Comparison of ENCODE assay signal across 8 mouse cellular contexts in genomic region chr13:74025151-74026081, GRCm38 (mm10). TPM values are rescaled to one million over a fixed set of nuclear protein-coding genes. Genes with fewer than 3 reads are reported as not detected.
A peak's percentile ranks its signal among the peaks of the same experiment; 100 is the strongest.
DNase-seq lines count a peak whose midpoint lies in the region; ATAC-seq lines count a peak whose summit lies in the region.
"Had no signal": no experiment of that assay in that cellular context is flagged by ENCODE, and none has a peak within 500 bp of the region (broad histone marks: within the 10 kb centered on the region; RNA-seq: fewer than 3 reads in every experiment).

No protein-coding gene starts in this region.

- no peak overlapping the region for H3K4me2 ChIP-seq in neural tube, embryonic 14.5 days (ENCODE audit: low read depth, low read length)
- H3K4me2 ChIP-seq in neural tube, embryonic 15.5 days: no peak overlapping the region

- no peak overlapping the region for H3K4me3 ChIP-seq in neural tube, embryonic 14.5 days (ENCODE audit: low read depth, low read length)
- H3K4me3 ChIP-seq in neural tube, embryonic 15.5 days (replicated peaks): no peak overlapping the region
- H3K4me3 ChIP-seq in brown adipose tissue, adult 24 weeks (ENCODE audit: insufficient read depth, low read depth, low read length): no peak overlapping the region
- H3K4me3 ChIP-seq: myocyte had no signal

- H3K9me3 ChIP-seq in neural tube, embryonic 14.5 days (ENCODE audit: control insufficient read depth, low read length): no peaks in the 10 kb centered on the region
- no peaks in the 10 kb centered on the region for H3K9me3 ChIP-seq in neural tube, embryonic 15.5 days (replicated peaks)

- no peaks in the 10 kb centered on the region for H3K4me1 ChIP-seq in neural tube, embryonic 14.5 days (ENCODE audit: control insufficient read depth, insufficient read depth, low read length)
- H3K4me1 ChIP-seq in neural tube, embryonic 15.5 days: no peaks in the 10 kb centered on the region
- peaks cover 28% of the 10 kb centered on the region for H3K4me1 ChIP-seq in brown adipose tissue, adult 24 weeks (ENCODE audit: control insufficient read depth, insufficient read depth, insufficient read length, low read length)

- no peak overlapping the region for H3K27ac ChIP-seq in neural tube, embryonic 14.5 days (ENCODE audit: low read depth, low read length)
- no peak overlapping the region for H3K27ac ChIP-seq in neural tube, embryonic 15.5 days (replicated peaks)
- peak overlapping the region; percentile 84 for H3K27ac ChIP-seq in brown adipose tissue, adult 24 weeks (replicated peaks; ENCODE audit: low read depth, low read length)

- WGBS in neural tube, embryonic 14.5 days: 67% methylated on average over 4 of the region's 4 CpGs
- 66% methylated on average over 4 of the region's 4 CpGs for WGBS in neural tube, embryonic 15.5 days

- DNase-seq in heart, adult 8-10 months (ENCODE audit: low spot score): peak; percentile 59
- DNase-seq in kidney, postnatal 25 days: peak; percentile 35 to 67
- DNase-seq in left cerebral cortex, adult 8-10 months (ENCODE audit: low spot score in 2 of 2): no peak

- no peaks in the 10 kb centered on the region for H3K36me3 ChIP-seq in neural tube, embryonic 14.5 days (ENCODE audit: control insufficient read depth, insufficient read depth, low read length)
- H3K36me3 ChIP-seq in neural tube, embryonic 15.5 days: peaks cover 13% of the 10 kb centered on the region; the same call in 1 of the 2 replicates

- peak; percentile 5; the same call in 1 of the 2 replicates for ATAC-seq in neural tube, embryonic 14.5 days (ENCODE audit: low read depth)
- ATAC-seq in neural tube, embryonic 15.5 days (ENCODE audit: low FRiP score): no peak
- 0 out of 2 replicates have a peak, but pooled peaks have one; percentile 15 for ATAC-seq in neutrophil, adult 5-6 weeks (ENCODE audit: extremely low read depth, insufficient number of reproducible peaks, low FRiP score, poor library complexity, severe bottlenecking)

- H3K9ac ChIP-seq in neural tube, embryonic 14.5 days (replicated peaks; ENCODE audit: low read depth, low read length): no peak overlapping the region
- no peak overlapping the region for H3K9ac ChIP-seq in neural tube, embryonic 15.5 days (replicated peaks)

- no peaks in the 10 kb centered on the region for H3K27me3 ChIP-seq in neural tube, embryonic 14.5 days (ENCODE audit: control insufficient read depth, insufficient read depth, low read length)
- no peaks in the 10 kb centered on the region for H3K27me3 ChIP-seq in neural tube, embryonic 15.5 days (replicated peaks)

RNA-seq across cellular contexts. Expression of gene Tppp, which starts 16.2 kb away (rescaled TPM):
- 13.3 and 14.0 TPM in 2 replicates for polyA plus RNA-seq in neural tube, embryonic 14.5 days (2014; fragmentation: Nextera tagmentation; extraction: Ambion mirVana)
- 11.0 and 12.1 TPM in 2 replicates for polyA plus RNA-seq in neural tube, embryonic 15.5 days (2015; fragmentation: Nextera tagmentation; extraction: Ambion mirVana)
- 15.1 and 18.7 TPM in 2 replicates for polyA plus RNA-seq in brown adipose tissue, adult 24 weeks (2012; ENCODE audit: insufficient read depth, insufficient read length, missing spikeins)
- total RNA-seq in heart, adult 8-10 months (2022): 10 to 100 TPM; 13.9 to 19.6 (median 14.7) TPM
- 1.7 and 5.2 TPM in 2 replicates for total RNA-seq in neutrophil, adult 5-6 weeks (2017)
- total RNA-seq in left cerebral cortex, adult 8-10 months (2022): 100 to 1,000 TPM; 315 to 345 (median 329) TPM
- polyA plus RNA-seq: myocyte had no signal

RNA-seq across cellular contexts. Expression of gene Cep72, which starts 36.7 kb away (rescaled TPM):
- polyA plus RNA-seq in neural tube, embryonic 14.5 days (2014; fragmentation: Nextera tagmentation; extraction: Ambion mirVana): 7.6 and 9.3 TPM in 2 replicates
- 7.5 and 7.9 TPM in 2 replicates for polyA plus RNA-seq in neural tube, embryonic 15.5 days (2015; fragmentation: Nextera tagmentation; extraction: Ambion mirVana)
- 1.8 and 1.9 TPM in 2 replicates for polyA plus RNA-seq in brown adipose tissue, adult 24 weeks (2012; ENCODE audit: insufficient read depth, insufficient read length, missing spikeins)
- 1 to 10 TPM in 2 of 4 experiments, under 1 TPM in 2; 0.44 to 2.6 (median 1.1) TPM for total RNA-seq in heart, adult 8-10 months (2022)
- 8.1 and 9.6 TPM in 2 replicates for total RNA-seq in neutrophil, adult 5-6 weeks (2017)
- total RNA-seq in left cerebral cortex, adult 8-10 months (2022): 1 to 10 TPM; 2.6 to 3.7 (median 2.9) TPM

Comparison
In these comparisons a context has a peak if more than half of its experiments do, and no peak if none do; other contexts are left out.
1. DNase-seq: peak in heart, adult 8-10 months (single experiment) and kidney, postnatal 25 days (2 of 2); none in left cerebral cortex, adult 8-10 months (0 of 2).
2. RNA of gene Tppp, which starts 16.2 kb away (total RNA-seq): 315 to 345 TPM in left cerebral cortex, adult 8-10 months; 13.9 to 19.6 TPM in heart, adult 8-10 months and 1.7 to 5.2 TPM in neutrophil, adult 5-6 weeks; every median in the first group is over 10 times any median in the second.